Mouse (Mus musculus) bone marrow macrophage, adult 2 months (primary cell): Measurements from ENCODE around the gene Nfat5.

Source experiments
- CTCF ChIP-seq: IDR thresholded peaks from 2 replicates; pipeline ENCODE4 v1.5.1; 2012; ENCODE audit warnings: low read depth, mild to moderate bottlenecking, low read length, moderate library complexity
- POLR2A ChIP-seq: IDR thresholded peaks from 2 replicates; pipeline ENCODE4 v1.6.1; 2012; ENCODE audit warnings: mild to moderate bottlenecking, low read depth, low read length, borderline replicate concordance

DNA sequence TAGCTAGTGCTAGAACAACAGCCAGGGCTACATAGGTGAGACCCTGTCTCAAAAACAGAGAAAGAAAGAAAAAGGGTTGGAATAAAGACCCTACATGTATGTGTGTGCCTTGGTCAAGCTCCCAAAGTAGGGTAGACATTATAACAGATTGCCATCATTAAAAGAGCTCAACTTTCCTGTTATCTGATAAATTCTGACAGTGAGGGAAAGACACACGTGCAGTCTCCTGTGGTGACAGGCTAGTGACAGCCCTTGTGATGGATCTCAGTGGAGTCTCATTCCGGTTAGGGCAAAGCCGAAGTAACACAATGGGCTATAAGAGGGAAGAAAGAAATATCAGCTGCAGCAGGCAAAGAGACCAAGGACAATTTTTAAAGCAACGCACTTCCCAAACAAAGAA is 110.8 kb downstream of the Nfat5 start:
- TF ChIP-seq CTCF: no peak
- no peak for TF ChIP-seq POLR2A
